Mouse (Mus musculus): ENCODE results near the gene Aga. TPM values are rescaled to one million over a fixed set of nuclear protein-coding genes. Genes with fewer than 3 reads are reported as not detected.

Aga gene
- total and polyA plus RNA-seq, 2 experiments from 2014 or later = 7.6 to 22.5 TPM

DNA sequence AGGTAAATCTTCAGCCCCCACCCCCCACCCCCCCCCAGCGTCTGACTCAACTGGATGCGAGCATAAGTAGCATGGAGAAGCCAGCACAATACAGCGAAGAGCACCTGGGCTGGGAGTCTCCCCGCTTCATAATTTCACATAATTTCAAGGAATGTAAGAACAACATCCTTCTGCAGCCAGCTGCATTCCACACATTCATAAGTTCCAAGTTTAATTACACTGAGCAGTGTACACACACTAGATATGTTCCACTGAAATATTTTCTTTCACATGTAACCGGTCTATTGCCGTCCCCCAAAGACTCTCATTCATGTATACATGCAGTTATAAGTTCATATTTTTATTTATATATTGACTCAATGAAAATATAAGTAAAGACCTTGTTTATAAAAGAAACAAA is 54.7 kb downstream of the Aga start:
- 88% methylated on average over 6 of the region's 6 CpGs for WGBS
- no peaks in the 10 kb centered on the region for H3K36me3 ChIP-seq (ENCODE audit: insufficient read depth, low read length)
- H3K27me3 ChIP-seq (ENCODE audit: insufficient read depth, low read length) = no peaks in the 10 kb centered on the region
- no peaks in the 10 kb centered on the region for H3K4me1 ChIP-seq (ENCODE audit: insufficient read depth, low read length)
- no peaks in the 10 kb centered on the region for H3K9me3 ChIP-seq (ENCODE audit: low read length)
- no peak for TF ChIP-seq CTCF (IDR thresholded peaks at IDR 0.05; ENCODE audit: low read depth)
- H3K27ac ChIP-seq = no peak overlapping the region
- ATAC-seq (no peak), DNase-seq (ENCODE audit: low spot score) (no peak)
- no peak overlapping the region for H3K4me2 ChIP-seq (ENCODE audit: low read depth, low read length)
- H3K9ac ChIP-seq (replicated peaks; ENCODE audit: low read length) = no peak overlapping the region
- H3K4me3 ChIP-seq (ENCODE audit: low read length) = no peak overlapping the region

Other genes with a start within 250 kb of the Aga start
- gene Neil3, start 127.3 kb downstream of the Aga start, total RNA-seq (2014; rRNA removed) = 1.7 and 1.8 TPM in 2 replicates
- gene Neil3, start 127.3 kb downstream of the Aga start, polyA plus RNA-seq (2015; fragmentation: Nextera tagmentation; extraction: Ambion mirVana) = 5.1 and 6.8 TPM in 2 replicates

Measured in hindbrain, postnatal 0 days (tissue).